Mouse (Mus musculus) limb, embryonic 14.5 days (tissue): Measurements from ENCODE around the gene Psap. TPM values are rescaled to one million over a fixed set of nuclear protein-coding genes. Genes with fewer than 3 reads are reported as not detected.

Experiments used
- ATAC-seq: fragments of 200-750 bp; cut with Nextera tagmentation; 2 replicates; pipeline ENCODE4 v1.8.0; 2017; ENCODE audit warnings: low read depth, moderate number of reproducible peaks, moderate TSS enrichment; ENCODE audit not compliant: low FRiP score
- DNase-seq: peaks from one replicate; pipeline ENCODE4 v3.0.0-alpha.2; 2015; ENCODE audit warnings: low spot score
- H3K27ac ChIP-seq: fragments of 300-500 bp; sonication (generic); replicated peaks from 2 replicates; pipeline ENCODE4 v1.5.1; 2014; ENCODE audit warnings: low read depth, mild to moderate bottlenecking, low read length, moderate library complexity, mixed read lengths
- H3K27me3 ChIP-seq: fragments of 300-500 bp; sonication (generic); 2 replicates; pipeline ENCODE4 v1.6.1; 2014; ENCODE audit warnings: low read length, mixed read lengths; ENCODE audit not compliant: control insufficient read depth, insufficient read depth
- H3K36me3 ChIP-seq: fragments of 300-500 bp; sonication (generic); 2 replicates; pipeline ENCODE4 v1.6.1; 2014; ENCODE audit warnings: mild to moderate bottlenecking, low read length, moderate library complexity, mixed read lengths; ENCODE audit not compliant: control insufficient read depth, insufficient read depth
- H3K4me1 ChIP-seq: fragments of 300-500 bp; sonication (generic); 2 replicates; pipeline ENCODE4 v1.6.1; 2014; ENCODE audit warnings: antibody characterized with exemption, low read length, mixed read lengths; ENCODE audit not compliant: control insufficient read depth, insufficient read depth
- H3K4me2 ChIP-seq: fragments of 300-500 bp; sonication (generic); replicated peaks from 2 replicates; pipeline ENCODE4 v1.6.1; 2014; ENCODE audit warnings: low read depth, mild to moderate bottlenecking, low read length, moderate library complexity; ENCODE audit not compliant: severe bottlenecking
- H3K4me3 ChIP-seq: fragments of 300-500 bp; sonication (generic); replicated peaks from 2 replicates; pipeline ENCODE4 v1.5.1; 2014; ENCODE audit warnings: low read length
- H3K9ac ChIP-seq: fragments of 300-500 bp; sonication (generic); 2 replicates; pipeline ENCODE4 v1.6.1; 2014; ENCODE audit warnings: mild to moderate bottlenecking, low read depth, low read length, moderate library complexity; ENCODE audit not compliant: severe bottlenecking
- H3K9me3 ChIP-seq: fragments of 300-500 bp; sonication (generic); 2 replicates; pipeline ENCODE4 v1.6.1; 2016; ENCODE audit warnings: low read length; ENCODE audit not compliant: control insufficient read depth
- POLR2A ChIP-seq: fragments of 200-500 bp; IDR thresholded peaks from 2 replicates; pipeline ENCODE4 v1.8.0; 2012; ENCODE audit warnings: inconsistent platforms, mild to moderate bottlenecking, moderate library complexity, borderline replicate concordance; ENCODE audit not compliant: insufficient read depth, insufficient read length; ENCODE audit errors: extremely low read depth
- WGBS: fragments of 180-500 bp; shearing (Covaris S2); extraction: QIAGEN DNeasy Blood & Tissue Kit; methylation state at CpG from one replicate; pipeline ENCODE4 v1.1.7; 2014; 5-methylcytosine and 5-hydroxymethylcytosine counted together
- polyA plus RNA-seq, 2 experiments: library from polyadenylated mRNA; depleted of rRNA in 1 of 2; stranded (reverse) in 1 of 2; unstranded in 1 of 2; fragments of >200 nt; fragmentation: Nextera tagmentation in 1 of 2; extraction: Ambion mirVana in 1 of 2; gene quantifications; 2 replicates each; pipeline versions ENCODE4 v1.2.1 to v1.2.3; 2012 to 2014

The Psap gene
- polyA plus RNA-seq, 2 experiments: 121 to 648 TPM

GRCm38 (mm10) chr10:60296027-60296426 is 18.6 kb downstream of the Psap start:
- no peak overlapping the region for H3K9ac ChIP-seq
- H3K27me3 ChIP-seq: no peaks in the 10 kb centered on the region
- H3K4me1 ChIP-seq: no peaks in the 10 kb centered on the region
- H3K27ac ChIP-seq: no peak overlapping the region
- no peak for DNase-seq
- no peaks in the 10 kb centered on the region for H3K9me3 ChIP-seq
- H3K36me3 ChIP-seq: peaks cover 89% of the 10 kb centered on the region
- H3K4me3 ChIP-seq: no peak overlapping the region
- TF ChIP-seq POLR2A: no peak
- no peak overlapping the region for H3K4me2 ChIP-seq
- ATAC-seq: no peak
- WGBS: 71% methylated on average over 9 of the region's 9 CpGs

GRCm38 (mm10) chr10:60299636-60300035 is 22.2 kb downstream of the Psap start:
- H3K27ac ChIP-seq: no peak overlapping the region
- H3K4me1 ChIP-seq: no peaks in the 10 kb centered on the region
- TF ChIP-seq POLR2A: no peak
- no peaks in the 10 kb centered on the region for H3K27me3 ChIP-seq
- no peak overlapping the region for H3K9ac ChIP-seq
- ATAC-seq (no peak), DNase-seq (no peak)
- no peak overlapping the region for H3K4me2 ChIP-seq
- WGBS: 92% methylated on average over 12 of the region's 12 CpGs
- no peak overlapping the region for H3K4me3 ChIP-seq
- H3K36me3 ChIP-seq: peaks cover 82% of the 10 kb centered on the region
- no peaks in the 10 kb centered on the region for H3K9me3 ChIP-seq

- Histone ChIP-seq H3K27ac (no peak overlapping the region), H3K27me3 (no peaks in the 10 kb centered on the region), H3K9ac (no peak overlapping the region), H3K9me3 (no peaks in the 10 kb centered on the region), H3K36me3 (peaks cover 51% of the 10 kb centered on the region), H3K4me1 (no peaks in the 10 kb centered on the region), H3K4me3 (no peak overlapping the region), H3K4me2 (no peak overlapping the region)
- DNase-seq: no peak
- 93% methylated on average over 15 of the region's 17 CpGs for WGBS
- TF ChIP-seq POLR2A: no peak
- ATAC-seq: no peak
Measured at GRCm38 (mm10) chr10:60303419-60303818, 26.0 kb downstream of the Psap start.

GRCm38 (mm10) chr10:60304854-60305628 is 27.6 kb downstream of the Psap start:
- Histone ChIP-seq H3K36me3 (peaks cover 34% of the 10 kb centered on the region), H3K27me3 (no peaks in the 10 kb centered on the region), H3K27ac (no peak overlapping the region), H3K9me3 (no peaks in the 10 kb centered on the region), H3K4me2 (no peak overlapping the region), H3K4me1 (no peaks in the 10 kb centered on the region), H3K9ac (no peak overlapping the region), H3K4me3 (no peak overlapping the region)
- WGBS: 62% methylated on average over 15 of the region's 15 CpGs
- TF ChIP-seq POLR2A: no peak
- ATAC-seq: peak; percentile 79
- peak; percentile 89 for DNase-seq

GRCm38 (mm10) chr10:60310629-60311028 is 33.2 kb downstream of the Psap start:
- Histone ChIP-seq H3K4me3 (no peak overlapping the region), H3K9ac (no peak overlapping the region), H3K4me2 (no peak overlapping the region), H3K27me3 (no peaks in the 10 kb centered on the region), H3K36me3 (no peaks in the 10 kb centered on the region), H3K9me3 (no peaks in the 10 kb centered on the region), H3K27ac (no peak overlapping the region), H3K4me1 (no peaks in the 10 kb centered on the region)
- ATAC-seq (no peak), DNase-seq (no peak)
- TF ChIP-seq POLR2A: no peak
- WGBS: 87% methylated on average over 13 of the region's 13 CpGs
